Mouse (Mus musculus): ENCODE measurements around the gene Raver2. TPM values are rescaled to one million over a fixed set of nuclear protein-coding genes. Genes with fewer than 3 reads are reported as not detected.

Raver2 gene
- polyA plus RNA-seq, 2 experiments: 0.25 to 0.31 TPM

GRCm38 (mm10) chr4:101146047-101146745 lies 77.4 kb downstream of the Raver2 start:
- Histone ChIP-seq H3K4me2 (ENCODE audit: low read depth) (no peak overlapping the region), H3K27ac (no peak overlapping the region), H3K9me3 (ENCODE audit: control insufficient read depth, low read length) (no peaks in the 10 kb centered on the region), H3K4me1 (replicated peaks; ENCODE audit: control insufficient read depth in 2 of 2, insufficient read depth in 2 of 2, low read length in 1 of 2) (no peaks in the 10 kb centered on the region), H3K27me3 (ENCODE audit: control insufficient read depth, insufficient read depth, low read length) (no peaks in the 10 kb centered on the region), H3K9ac (replicated peaks) (no peak overlapping the region), H3K4me3 (ENCODE audit: insufficient read depth in 1 of 2, low read depth in 2 of 2, low read length in 2 of 2) (no peak overlapping the region), H3K36me3 (replicated peaks; ENCODE audit: control insufficient read depth, insufficient read depth, low read depth) (no peaks in the 10 kb centered on the region; the same call in 1 of the 2 replicates)
- TF ChIP-seq CTCF (IDR thresholded peaks at IDR 0.05; ENCODE audit: low read depth) (peak; percentile 88), EP300 (IDR thresholded peaks at IDR 0.05; ENCODE audit: low read depth) (no peak)
- DNase-seq (ENCODE audit: low read depth in 3 of 3, low spot score in 3 of 3) (peak; percentile 34 to 37 (median 37)), ATAC-seq (ENCODE audit: insufficient read depth) (no peak)
- 31% methylated on average over 9 of the region's 9 CpGs for WGBS (ENCODE audit: insufficient replicate concordance)

- Histone ChIP-seq H3K4me2 (ENCODE audit: low read depth) (no peak overlapping the region), H3K36me3 (replicated peaks; ENCODE audit: control insufficient read depth, insufficient read depth, low read depth) (no peaks in the 10 kb centered on the region; the same call in none of the 2 replicates), H3K4me1 (replicated peaks; ENCODE audit: control insufficient read depth in 2 of 2, insufficient read depth in 2 of 2, low read length in 1 of 2) (no peaks in the 10 kb centered on the region), H3K4me3 (ENCODE audit: insufficient read depth in 1 of 2, low read depth in 2 of 2, low read length in 2 of 2) (no peak overlapping the region), H3K27me3 (ENCODE audit: control insufficient read depth, insufficient read depth, low read length) (no peaks in the 10 kb centered on the region), H3K27ac (no peak overlapping the region), H3K9ac (replicated peaks) (no peak overlapping the region), H3K9me3 (ENCODE audit: control insufficient read depth, low read length) (no peaks in the 10 kb centered on the region)
- TF ChIP-seq CTCF (IDR thresholded peaks at IDR 0.05; ENCODE audit: low read depth): peak; percentile 33; the same call in 1 of the 2 replicates
- TF ChIP-seq EP300 (IDR thresholded peaks at IDR 0.05; ENCODE audit: low read depth): no peak
- ATAC-seq (ENCODE audit: insufficient read depth) (no peak), DNase-seq (ENCODE audit: low read depth in 3 of 3, low spot score in 3 of 3) (no peak)
- 71% methylated on average over 11 of the region's 11 CpGs for WGBS (ENCODE audit: insufficient replicate concordance)
Observed at GRCm38 (mm10) chr4:101146891-101147655, 78.3 kb downstream of the Raver2 start.

- 22% methylated on average over 4 of the region's 4 CpGs for WGBS (ENCODE audit: insufficient replicate concordance)
- H3K4me3 ChIP-seq (ENCODE audit: insufficient read depth in 1 of 2, low read depth in 2 of 2, low read length in 2 of 2): no peak overlapping the region
- H3K4me1 ChIP-seq (replicated peaks; ENCODE audit: control insufficient read depth in 2 of 2, insufficient read depth in 2 of 2, low read length in 1 of 2): peaks cover 10 to 14% of the 10 kb centered on the region in 2 experiments
- H3K27ac ChIP-seq: no peak overlapping the region
- ATAC-seq (ENCODE audit: insufficient read depth) (peak; percentile 92), DNase-seq (ENCODE audit: low read depth in 3 of 3, low spot score in 3 of 3) (peak; percentile 37 to 51 (median 42))
- H3K36me3 ChIP-seq (replicated peaks; ENCODE audit: control insufficient read depth, insufficient read depth, low read depth): peaks cover 37% of the 10 kb centered on the region
- TF ChIP-seq CTCF (IDR thresholded peaks at IDR 0.05; ENCODE audit: low read depth) (no peak), EP300 (IDR thresholded peaks at IDR 0.05; ENCODE audit: low read depth) (peak; percentile 49)
- no peaks in the 10 kb centered on the region for H3K27me3 ChIP-seq (ENCODE audit: control insufficient read depth, insufficient read depth, low read length)
- H3K4me2 ChIP-seq (ENCODE audit: low read depth): peak overlapping the region; percentile 4
- no peak overlapping the region for H3K9ac ChIP-seq (replicated peaks)
- no peaks in the 10 kb centered on the region for H3K9me3 ChIP-seq (ENCODE audit: control insufficient read depth, low read length)
Observed at GRCm38 (mm10) chr4:101155541-101155940, 86.8 kb downstream of the Raver2 start.

- no peak overlapping the region for H3K4me3 ChIP-seq (ENCODE audit: insufficient read depth in 1 of 2, low read depth in 2 of 2, low read length in 2 of 2)
- H3K36me3 ChIP-seq (replicated peaks; ENCODE audit: control insufficient read depth, insufficient read depth, low read depth): peaks cover 41% of the 10 kb centered on the region
- ATAC-seq (ENCODE audit: insufficient read depth) (no peak), DNase-seq (ENCODE audit: low read depth in 3 of 3, low spot score in 3 of 3) (no peak)
- H3K27me3 ChIP-seq (ENCODE audit: control insufficient read depth, insufficient read depth, low read length): no peaks in the 10 kb centered on the region
- H3K9me3 ChIP-seq (ENCODE audit: control insufficient read depth, low read length): no peaks in the 10 kb centered on the region
- peaks cover 10 to 14% of the 10 kb centered on the region in 2 experiments for H3K4me1 ChIP-seq (replicated peaks; ENCODE audit: control insufficient read depth in 2 of 2, insufficient read depth in 2 of 2, low read length in 1 of 2)
- no peak overlapping the region for H3K27ac ChIP-seq
- no peak overlapping the region for H3K4me2 ChIP-seq (ENCODE audit: low read depth)
- TF ChIP-seq EP300 (IDR thresholded peaks at IDR 0.05; ENCODE audit: low read depth): no peak
- no peak for TF ChIP-seq CTCF (IDR thresholded peaks at IDR 0.05; ENCODE audit: low read depth)
- H3K9ac ChIP-seq (replicated peaks): no peak overlapping the region
- WGBS (ENCODE audit: insufficient replicate concordance): 84% methylated on average over 5 of the region's 5 CpGs
Observed at GRCm38 (mm10) chr4:101157476-101157875, 88.7 kb downstream of the Raver2 start.

- H3K27me3 ChIP-seq (ENCODE audit: control insufficient read depth, insufficient read depth, low read length): no peaks in the 10 kb centered on the region
- H3K36me3 ChIP-seq (replicated peaks; ENCODE audit: control insufficient read depth, insufficient read depth, low read depth): peaks cover 39% of the 10 kb centered on the region
- H3K4me1 ChIP-seq (replicated peaks; ENCODE audit: control insufficient read depth in 2 of 2, insufficient read depth in 2 of 2, low read length in 1 of 2): peaks cover 10 to 14% of the 10 kb centered on the region in 2 experiments
- TF ChIP-seq CTCF (IDR thresholded peaks at IDR 0.05; ENCODE audit: low read depth): no peak
- TF ChIP-seq EP300 (IDR thresholded peaks at IDR 0.05; ENCODE audit: low read depth): no peak
- H3K9ac ChIP-seq (replicated peaks): no peak overlapping the region
- no peak overlapping the region for H3K4me2 ChIP-seq (ENCODE audit: low read depth)
- no peaks in the 10 kb centered on the region for H3K9me3 ChIP-seq (ENCODE audit: control insufficient read depth, low read length)
- DNase-seq (ENCODE audit: low read depth in 3 of 3, low spot score in 3 of 3) (no peak), ATAC-seq (ENCODE audit: insufficient read depth) (no peak)
- H3K27ac ChIP-seq: no peak overlapping the region
- WGBS (ENCODE audit: insufficient replicate concordance): 70% methylated on average over 6 of the region's 6 CpGs
- H3K4me3 ChIP-seq (ENCODE audit: insufficient read depth in 1 of 2, low read depth in 2 of 2, low read length in 2 of 2): no peak overlapping the region
Observed at GRCm38 (mm10) chr4:101158282-101158681, 89.5 kb downstream of the Raver2 start.

Data from liver, embryonic 14.5 days (tissue).